Mouse (Mus musculus) CD4-positive, CD25-positive, alpha-beta regulatory T cell, adult 4 months (primary cell): Measurements from ENCODE around the gene Fam32a. TPM values are rescaled to one million over a fixed set of nuclear protein-coding genes. Genes with fewer than 3 reads are reported as not detected.

Experiments used
- polyA plus RNA-seq, 2 experiments: library from polyadenylated mRNA; unstranded; fragments of 100-300 nt; shearing (Covaris generic); gene quantifications; one replicate each; pipeline ENCODE4 v1.2.1; 2017

Gene Fam32a
- polyA plus RNA-seq, 2 experiments from 2014 or later: 102 to 130 TPM

Other genes starting within 250 kb of the Fam32a start
- gene Cyp4f18, start 210.1 kb upstream of the Fam32a start, polyA plus RNA-seq: 1 to 10 TPM in 1 of 2 experiments, under 1 TPM in 1; 0.38 to 6.6 TPM
- under 1 TPM; 0.22 to 0.52 TPM for gene Olfr372, start 178.5 kb upstream of the Fam32a start, polyA plus RNA-seq
- under 1 TPM; 0.42 to 0.78 TPM for gene Olfr373, start 136.6 kb upstream of the Fam32a start, polyA plus RNA-seq
- under 1 TPM in 1 of 2 experiments, not detected in 1; 0.17 TPM for gene Olfr374, start 112.7 kb upstream of the Fam32a start, polyA plus RNA-seq
- 100 to 1,000 TPM; 231 to 239 TPM for gene Tpm4, start 84.8 kb upstream of the Fam32a start, polyA plus RNA-seq
- 100 to 1,000 TPM; 189 to 208 TPM for gene Rab8a, start 58.5 kb upstream of the Fam32a start, polyA plus RNA-seq
- 10 to 100 TPM; 32.1 to 38.1 TPM for gene Hsh2d, start 30.1 kb upstream of the Fam32a start, polyA plus RNA-seq
- under 1 TPM in 1 of 2 experiments, not detected in 1; 0.46 TPM for gene Cib3, start 6.9 kb upstream of the Fam32a start, polyA plus RNA-seq
- gene Gm11034, start 6.1 kb upstream of the Fam32a start, polyA plus RNA-seq: not detected
- gene Ap1m1, start 20.3 kb downstream of the Fam32a start, polyA plus RNA-seq: 100 to 1,000 TPM; 128 to 173 TPM
- gene Gm10282, start 85.5 kb downstream of the Fam32a start, polyA plus RNA-seq: 10 to 100 TPM in 1 of 2 experiments, 1 to 10 TPM in 1; 7.1 to 12.4 TPM
- 10 to 100 TPM; 17.1 to 31.0 TPM for gene Klf2, start 99.3 kb downstream of the Fam32a start, polyA plus RNA-seq
- 10 to 100 TPM; 55.3 to 76.0 TPM for gene Eps15l1, start 201.7 kb downstream of the Fam32a start, polyA plus RNA-seq
- under 1 TPM; 0.86 to 0.94 TPM for gene Calr3, start 224.1 kb downstream of the Fam32a start, polyA plus RNA-seq
- 10 to 100 TPM in 1 of 2 experiments, 1 to 10 TPM in 1; 8.3 to 13.4 TPM for gene 1700030K09Rik, start 224.2 kb downstream of the Fam32a start, polyA plus RNA-seq